Mouse (Mus musculus) ovary, adult 18-20 months (tissue): ENCODE measurements at regions not wholly inside any gene's neighbourhood (a gene's known extent, or its start where the extent isn't known, plus 50 kb on each side); places are given as distances from the start of the nearest gene placed in this dataset.
A peak's percentile ranks its signal among the peaks of the same experiment; 100 is the strongest.

Experiments
- DNase-seq: peaks from one replicate; pipeline ENCODE4 v3.0.0; 2022; ENCODE audit warnings: low spot score, mixed read lengths

DNA sequence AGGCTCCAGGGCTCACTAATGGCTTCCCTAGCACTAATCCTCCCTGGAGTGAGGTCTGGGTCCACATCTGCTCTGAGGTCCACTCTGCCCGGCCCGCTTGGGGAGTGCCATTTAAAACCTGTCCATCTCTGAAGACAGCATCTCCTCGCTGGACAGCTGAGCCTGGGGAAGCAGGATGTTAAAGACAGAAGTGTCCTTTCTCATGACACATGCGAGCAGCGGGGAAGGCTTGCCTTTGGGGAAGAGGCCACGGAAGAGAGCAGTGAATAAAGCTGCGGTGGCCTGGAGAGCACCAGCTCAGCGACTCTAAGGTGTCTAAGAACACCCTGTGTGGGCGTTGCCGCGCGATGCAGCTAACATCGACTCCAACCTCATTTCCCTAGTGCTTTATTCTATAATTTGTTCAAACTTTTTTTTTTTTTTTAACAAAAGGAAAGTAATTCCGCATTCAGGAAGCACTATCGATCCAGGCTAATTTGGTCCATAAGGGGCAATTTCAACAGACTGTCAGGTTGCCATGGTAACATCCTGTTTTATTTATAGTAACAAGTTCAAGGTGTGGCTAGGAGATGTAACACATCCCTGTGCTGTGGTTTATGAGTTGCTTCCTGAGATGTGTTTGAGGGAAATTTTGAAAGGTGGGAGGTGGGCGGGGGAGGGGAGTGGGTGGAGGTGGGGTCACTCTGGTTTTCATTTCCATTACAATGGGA, 120.0 kb downstream of the Cartpt start:
- no peak for DNase-seq

DNA sequence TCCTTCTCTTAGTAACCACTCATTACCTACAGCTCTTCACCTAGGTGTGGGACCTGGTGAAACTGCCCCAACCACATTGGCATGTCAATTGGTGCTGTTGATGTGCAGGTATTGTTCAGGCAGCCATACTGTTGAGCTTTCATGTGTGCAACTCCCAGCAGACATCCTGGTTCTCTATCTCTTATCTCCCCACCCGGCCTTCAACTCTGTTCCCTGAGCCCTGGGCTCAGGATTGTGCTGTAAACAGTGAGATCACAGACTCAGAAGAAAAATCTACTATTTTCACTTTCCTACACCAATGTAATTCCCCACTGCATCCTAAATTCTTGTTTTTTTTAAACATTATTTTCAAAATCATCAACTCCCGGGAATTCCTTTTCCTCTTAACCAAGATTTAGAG, 122.1 kb downstream of the Cartpt start:
- DNase-seq = no peak

DNA sequence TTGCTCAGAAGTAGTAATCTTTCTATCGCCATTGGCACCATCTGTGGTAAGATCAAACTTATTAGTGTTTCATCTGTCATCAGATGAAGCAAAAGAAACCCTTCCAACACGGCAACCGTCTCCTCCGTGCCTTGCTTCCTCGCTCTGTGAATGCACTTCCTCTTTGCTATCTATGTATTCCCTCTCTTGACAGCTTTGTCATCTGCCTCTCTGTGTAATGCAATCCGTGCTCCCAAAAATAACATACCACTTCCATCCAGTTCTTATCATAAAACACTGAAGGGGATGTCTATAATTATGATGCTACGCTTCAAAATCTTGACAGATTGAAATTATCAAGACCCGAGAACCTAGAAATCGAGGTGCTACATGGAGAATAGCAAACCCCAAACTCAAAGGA, 123.2 kb downstream of the Cartpt start:
- no peak for DNase-seq

DNA sequence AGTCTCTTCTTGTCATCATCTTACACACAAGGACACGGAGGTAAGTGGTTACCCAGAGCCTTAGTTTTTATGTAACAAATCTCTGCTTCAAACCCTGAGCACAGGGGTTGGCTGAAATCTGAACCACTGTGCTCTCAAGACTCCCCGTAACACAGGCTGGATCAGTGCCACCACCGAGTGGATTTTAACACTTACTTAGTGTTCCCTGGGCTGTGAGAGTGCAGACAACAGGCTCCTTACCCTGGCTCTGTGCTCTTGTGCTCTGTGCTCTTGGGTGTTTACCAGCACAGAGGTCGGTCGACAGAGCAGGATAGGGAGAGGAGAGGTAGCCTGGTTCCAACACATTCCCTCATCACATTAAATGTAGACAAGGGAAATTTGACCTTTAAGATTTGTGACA, 134.9 kb downstream of the Cartpt start:
- DNase-seq = no peak

DNA sequence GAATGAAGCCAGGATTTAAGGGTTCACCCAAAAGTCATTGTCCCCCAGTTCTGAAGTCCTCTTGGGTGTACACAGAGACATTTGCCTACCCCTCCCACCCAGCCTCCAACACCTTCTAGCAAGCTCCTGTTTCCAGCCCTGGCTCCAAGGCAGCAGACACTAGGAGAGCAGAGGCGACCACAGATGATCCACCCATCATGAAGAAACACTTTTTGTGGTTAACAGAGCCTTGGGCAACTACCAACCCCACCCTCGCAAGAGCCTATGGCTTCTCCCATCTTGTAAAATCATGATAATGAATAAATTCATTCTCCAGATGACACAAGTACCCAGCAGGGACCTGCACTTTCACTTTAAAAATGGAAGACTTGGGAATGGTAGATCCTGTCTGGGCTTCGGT, 136.1 kb downstream of the Cartpt start:
- no peak for DNase-seq

DNA sequence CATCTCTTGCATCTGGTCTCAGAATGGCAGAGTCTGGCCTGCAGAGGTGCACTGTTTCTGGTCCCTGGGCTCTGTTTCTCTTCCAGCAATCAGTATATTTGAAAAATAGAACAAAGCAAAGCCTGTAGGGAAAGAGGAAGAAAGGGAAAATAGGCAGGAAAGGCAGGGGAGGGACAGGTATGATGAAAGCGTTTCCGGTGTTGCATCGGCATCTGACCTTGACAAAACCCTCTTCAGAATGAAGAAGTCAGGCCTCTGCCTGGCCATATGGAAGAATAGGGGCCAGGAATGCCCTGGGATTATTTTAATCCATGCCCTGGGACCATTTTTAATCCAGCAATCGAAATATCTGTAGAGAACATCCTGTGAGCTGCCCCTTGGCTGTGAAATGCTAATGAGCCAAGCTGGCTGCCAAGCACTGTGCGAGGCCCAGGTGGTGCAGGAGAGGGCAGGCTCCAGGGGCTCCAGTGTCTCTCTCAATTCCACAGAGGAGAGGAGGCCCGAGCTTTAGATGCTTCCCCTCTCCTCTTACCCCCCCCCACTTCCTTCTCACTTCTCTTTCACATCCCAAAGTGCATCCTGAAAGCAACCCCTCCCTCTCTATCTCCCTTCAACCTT, 136.7 kb downstream of the Cartpt start:
- no peak for DNase-seq

DNA sequence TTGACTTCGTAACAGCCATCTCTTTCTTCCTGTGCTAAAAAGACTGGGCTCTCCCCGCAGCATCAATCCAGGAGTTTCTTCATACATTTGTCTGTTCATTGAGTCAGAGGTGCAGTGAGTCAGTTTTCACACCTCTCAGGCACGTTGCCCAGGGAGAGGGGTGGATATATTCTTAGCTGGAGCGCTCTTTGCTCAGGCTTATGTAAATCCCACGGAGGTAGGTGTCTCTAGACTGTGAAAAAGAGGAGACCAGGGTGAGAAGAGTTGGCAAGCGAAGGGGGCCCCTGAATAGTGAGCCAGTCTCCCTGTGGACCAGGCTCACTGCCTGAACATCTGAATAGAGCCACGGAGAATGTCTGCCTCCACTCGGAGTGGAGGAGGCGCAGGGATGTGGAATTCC, 139.0 kb downstream of the Cartpt start:
- DNase-seq = no peak

DNA sequence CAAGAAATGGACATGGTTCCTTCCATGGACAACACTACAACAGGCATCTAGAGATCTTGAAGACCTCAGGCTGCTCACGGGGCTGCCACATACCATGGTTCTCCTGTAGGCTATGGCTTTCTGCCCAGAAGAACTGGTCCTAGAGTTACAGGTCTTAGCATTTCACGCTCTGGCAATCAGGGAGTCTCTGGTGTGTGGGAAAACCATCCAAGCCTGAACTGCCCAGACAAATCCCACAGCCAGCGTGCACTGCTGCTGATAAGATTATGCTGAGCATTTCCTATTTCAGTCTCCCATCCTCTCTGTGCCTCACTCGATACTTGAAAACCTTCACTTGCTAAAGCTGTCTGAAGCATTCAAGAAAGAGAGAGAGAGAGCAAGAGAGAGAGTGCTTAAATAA, 139.5 kb downstream of the Cartpt start:
- DNase-seq = peak; percentile 5

DNA sequence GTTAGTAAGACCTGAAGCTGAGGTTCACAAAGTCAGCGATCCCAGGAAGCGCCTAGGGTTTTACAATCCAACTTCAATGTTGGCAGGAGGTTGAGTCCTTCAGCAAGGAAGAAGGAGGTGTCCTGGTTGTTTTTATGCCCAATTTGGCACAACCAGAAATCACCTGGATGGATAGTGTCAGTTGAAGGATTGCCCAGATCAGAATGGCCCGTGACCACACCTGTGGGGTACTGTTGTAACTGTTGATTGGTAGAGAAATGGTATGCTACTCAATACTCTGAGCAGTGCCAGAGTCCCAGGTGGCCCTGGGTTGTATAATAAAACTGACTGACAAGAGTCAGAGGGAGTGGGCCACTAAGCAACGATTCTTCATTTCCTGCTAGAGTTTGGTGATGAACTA, 140.2 kb downstream of the Cartpt start:
- DNase-seq = no peak

DNA sequence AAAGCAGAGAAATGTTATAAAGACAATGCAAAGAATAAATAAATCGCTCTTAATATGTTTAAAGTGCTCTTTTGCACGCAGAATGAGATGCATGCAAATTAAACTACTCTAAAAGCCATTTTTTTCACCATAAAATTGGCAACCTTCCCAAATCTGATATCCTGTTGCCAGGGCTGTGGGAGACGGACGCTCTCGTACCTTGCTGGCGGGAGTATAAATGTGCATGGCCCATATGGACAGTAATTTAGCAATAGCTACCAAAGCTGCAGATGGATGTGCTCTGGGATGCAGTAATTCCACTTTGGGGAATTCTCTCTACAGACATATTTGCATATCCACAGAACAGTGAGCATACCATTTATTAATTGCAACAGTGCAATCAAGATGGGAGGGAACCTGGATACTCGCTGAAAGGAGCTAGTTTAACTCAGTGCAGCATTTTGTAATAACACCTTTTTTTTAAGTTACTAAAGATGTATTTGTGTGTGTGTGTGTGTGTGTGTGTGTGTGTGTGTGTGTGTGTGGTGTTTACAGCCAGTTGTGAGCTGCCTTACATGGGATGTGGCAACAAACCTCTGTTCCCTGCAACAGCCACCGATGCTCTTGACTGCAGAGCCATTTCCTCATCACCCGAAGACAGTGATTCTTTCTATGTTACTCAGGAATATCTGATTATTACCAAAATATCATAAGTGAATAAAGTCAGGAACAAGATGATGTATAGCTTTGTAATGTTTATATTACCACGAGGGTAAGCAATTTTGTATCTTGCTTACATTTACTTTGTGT, 141.4 kb downstream of the Cartpt start:
- DNase-seq = no peak

DNA sequence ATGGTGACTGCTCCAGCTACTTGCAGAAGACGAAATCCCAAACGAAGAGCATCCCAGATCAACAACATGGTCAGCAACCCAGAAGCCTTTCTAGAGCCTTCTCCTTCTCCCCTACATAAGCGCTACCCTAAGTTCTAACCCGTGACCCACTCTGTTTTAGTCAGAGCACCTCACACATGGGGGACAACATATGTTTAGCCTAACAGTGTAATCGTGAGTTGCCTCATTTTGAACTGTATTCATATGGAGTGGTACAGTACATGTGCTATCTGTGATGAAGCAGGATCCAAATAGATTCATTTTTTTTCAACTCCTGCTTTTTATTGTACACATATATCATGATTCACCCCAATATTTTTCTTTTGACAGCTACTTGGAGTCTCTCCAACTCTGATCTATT, 146.2 kb downstream of the Cartpt start:
- DNase-seq = no peak

DNA sequence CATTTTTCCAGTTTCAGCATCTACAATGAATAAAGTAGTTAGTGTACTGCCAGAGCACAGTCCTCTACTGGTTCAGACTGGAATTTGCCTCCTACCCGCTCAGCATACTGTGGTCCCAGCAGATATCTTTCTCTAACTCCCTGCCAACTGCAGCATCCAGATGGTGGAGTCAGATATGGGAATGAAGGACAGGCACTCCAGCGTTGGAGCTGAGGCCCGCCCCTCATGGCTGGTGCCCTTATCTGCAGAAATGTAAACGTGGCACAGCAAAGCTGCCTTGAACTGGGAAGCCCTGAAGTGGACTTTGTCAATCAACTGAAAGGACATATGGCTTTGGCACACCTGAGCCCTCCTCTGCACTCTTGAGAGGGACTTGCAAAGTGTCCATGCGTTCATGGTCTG, 146.6 kb downstream of the Cartpt start:
- DNase-seq = peak; percentile 13

DNA sequence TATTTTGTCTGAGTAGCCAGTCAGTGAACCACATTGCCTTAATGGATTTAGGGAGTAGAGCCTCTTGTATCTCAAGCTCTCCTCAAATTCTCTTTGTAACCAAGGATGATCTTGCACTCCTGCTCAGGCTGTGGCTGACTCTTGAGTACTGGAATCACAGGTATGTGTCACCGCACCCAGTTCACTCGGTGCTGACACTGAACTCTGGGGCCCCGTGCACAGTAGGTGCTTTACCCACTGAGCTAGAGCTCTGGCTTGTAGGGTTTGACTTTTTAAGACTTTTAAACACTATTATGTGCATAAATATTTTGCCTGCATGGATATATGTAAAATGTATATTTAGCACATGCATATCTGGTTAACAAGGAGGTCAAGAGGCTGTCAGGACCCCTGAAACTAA, 147.4 kb downstream of the Cartpt start:
- no peak for DNase-seq

DNA sequence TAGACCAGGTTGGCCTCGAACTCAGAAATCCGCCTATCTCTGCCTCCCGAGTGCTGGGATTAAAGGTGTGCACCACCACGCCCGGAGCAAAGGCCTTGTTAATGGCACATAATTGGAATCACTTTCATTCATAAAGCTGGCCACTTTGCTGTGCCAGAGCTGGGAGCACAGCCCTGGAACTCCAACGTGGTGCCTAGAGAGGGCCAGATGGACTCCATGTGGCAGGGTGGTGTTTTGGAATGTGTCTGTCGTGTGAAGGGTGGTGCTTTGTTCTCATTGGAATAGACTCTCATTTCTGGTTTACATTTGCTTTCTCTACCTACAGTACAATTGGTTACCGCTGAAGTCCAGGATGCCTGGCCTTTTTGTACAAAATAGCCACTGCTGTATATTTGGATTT, 150.2 kb downstream of the Cartpt start:
- DNase-seq = no peak

DNA sequence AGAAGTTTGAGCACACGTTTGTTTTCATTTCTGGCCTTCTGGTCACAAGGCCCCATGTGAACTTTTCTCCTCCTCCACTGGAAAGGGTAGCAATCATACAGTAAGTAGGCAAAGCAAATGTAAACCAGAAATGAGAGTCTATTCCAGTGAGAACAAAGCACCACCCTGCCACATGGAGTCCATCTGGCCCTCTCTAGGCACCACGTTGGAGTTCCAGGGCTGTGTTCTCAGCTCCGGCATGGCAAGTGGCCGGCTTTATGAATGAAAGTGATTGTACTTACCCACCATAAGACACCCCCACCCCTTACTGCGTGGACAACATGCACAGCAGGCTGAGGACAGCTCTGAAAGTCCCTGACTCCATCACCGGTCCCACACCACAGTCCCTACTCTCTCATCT, 151.5 kb downstream of the Cartpt start:
- no peak for DNase-seq

DNA sequence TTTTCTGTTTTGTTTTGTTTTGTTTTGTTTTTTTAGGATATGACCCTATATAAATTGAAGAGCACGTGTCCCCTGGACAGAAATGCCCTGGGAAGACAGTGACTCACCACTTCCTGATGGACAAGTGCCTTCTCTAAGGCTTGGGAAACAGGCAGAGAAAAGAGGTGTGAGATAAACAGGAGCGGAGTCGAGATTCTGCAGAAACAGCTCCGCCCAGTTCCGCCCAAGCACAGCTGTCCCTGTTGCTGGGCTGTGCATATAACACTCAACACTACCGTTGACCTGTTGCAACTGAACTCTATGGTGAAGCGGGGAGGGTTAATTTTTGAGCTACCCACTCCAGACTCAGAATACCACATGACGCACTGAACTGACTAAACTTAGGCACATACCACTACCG, 152.8 kb downstream of the Cartpt start:
- no peak for DNase-seq

DNA sequence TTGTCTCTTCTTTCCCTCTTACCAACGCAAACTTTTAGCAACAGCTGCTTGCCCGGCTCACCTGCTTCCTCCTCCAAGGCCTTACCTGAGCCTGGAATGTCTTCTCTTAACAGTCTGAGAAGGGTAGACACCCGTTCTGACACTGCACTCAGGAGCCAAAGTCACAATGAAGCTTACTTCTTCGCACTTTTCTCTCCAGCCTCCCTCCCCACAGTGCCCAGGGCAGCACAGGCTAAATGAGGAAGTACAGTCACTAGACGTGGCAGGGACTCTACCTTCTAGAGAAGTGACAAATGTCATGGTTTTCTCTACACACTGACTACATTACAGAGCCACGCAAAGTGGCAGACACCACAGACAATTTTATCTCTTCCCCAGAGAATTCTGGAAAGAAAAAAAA, 155.4 kb downstream of the Cartpt start:
- DNase-seq = no peak

DNA sequence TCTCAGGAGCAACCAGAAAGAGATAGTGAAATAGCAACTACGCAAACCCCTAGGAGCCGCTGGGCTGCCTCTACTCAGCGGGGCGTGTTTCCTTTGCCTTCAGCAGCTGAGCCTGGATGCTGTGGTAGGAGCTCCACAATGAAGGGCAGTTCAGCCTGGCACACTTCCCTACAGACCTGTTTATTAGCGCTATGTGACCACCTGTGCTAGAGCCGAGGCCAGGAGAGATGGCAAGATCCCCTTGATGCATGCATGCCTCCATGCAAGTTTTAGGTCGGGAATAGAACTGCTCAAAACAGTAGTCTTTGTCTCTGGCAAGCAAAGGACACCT, 156.1 kb downstream of the Cartpt start:
- no peak for DNase-seq

DNA sequence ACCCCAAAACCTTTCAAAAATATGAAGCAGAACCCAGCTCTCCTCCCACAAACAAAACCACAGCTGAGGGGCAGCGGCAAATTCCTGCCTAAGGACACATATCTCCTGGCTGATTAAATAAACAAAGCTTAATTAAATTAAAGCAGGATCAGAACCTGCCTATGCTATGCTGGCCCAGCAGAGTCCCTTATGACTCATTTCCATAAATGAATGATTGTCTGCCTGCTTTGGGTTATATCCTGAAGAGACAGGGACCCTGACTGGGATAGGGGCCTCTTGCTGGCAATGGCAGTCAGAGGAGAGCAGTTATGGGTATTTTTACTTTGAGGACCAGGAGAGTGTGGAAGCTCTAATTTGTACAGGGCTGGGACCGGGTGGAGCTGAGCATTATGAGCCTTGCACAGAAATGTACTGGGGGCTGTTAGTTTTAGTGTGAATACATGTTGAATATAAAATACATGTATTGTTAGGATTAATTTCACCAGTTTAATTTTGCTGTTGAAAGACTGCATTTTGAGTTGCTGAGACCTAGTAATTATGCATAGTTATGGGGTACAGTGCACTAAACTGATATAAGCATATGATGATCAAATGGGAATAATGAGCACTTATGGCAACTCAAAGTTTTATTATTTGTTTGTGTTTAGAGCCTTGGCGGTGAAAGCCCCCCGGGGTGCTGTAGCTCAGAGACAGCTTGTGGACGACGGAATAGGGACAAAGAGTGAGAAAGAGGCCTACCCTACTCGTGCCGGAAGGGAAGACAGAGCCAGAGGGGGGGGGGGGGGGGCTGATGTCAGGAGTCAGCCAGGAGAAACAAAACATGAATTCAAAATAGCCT, 156.7 kb downstream of the Cartpt start:
- no peak for DNase-seq

DNA sequence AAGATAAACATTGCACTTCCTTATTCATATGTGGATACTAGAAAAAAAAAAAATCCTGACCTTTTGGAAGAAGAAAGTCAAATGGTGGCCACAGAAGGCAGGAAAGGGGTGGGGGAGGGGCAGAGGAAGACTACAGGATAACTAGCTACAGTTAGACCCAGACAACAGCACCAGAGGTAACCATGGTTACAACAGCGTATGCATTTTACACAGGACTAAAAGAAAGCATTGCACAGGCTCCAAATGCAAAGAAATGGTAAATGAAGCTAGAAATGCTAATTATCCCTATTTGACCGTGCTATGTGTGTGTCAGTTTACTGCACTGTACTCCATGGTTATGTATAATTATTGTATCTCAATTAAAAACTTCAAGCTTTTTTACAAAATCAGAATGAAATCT, 158.4 kb downstream of the Cartpt start:
- no peak for DNase-seq

DNA sequence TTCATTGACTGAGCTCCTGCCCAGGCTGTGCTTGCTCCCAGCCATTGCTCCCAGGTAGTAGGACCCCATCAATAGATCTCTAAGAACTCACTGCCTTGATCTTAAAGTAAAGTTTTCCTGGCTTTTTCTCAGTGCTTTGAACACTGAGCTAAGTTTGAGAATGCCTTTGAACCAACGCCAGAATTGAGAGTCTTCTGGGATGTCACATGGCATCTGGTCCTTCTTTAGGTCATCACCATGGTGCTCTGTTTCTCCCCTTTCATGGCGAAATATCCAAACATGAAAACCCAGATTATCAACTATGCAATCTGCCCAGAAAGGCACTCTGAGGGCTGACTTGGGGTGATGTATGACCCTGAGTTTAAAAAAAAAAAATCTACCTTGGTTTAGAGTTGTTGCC, 158.9 kb downstream of the Cartpt start:
- no peak for DNase-seq

DNA sequence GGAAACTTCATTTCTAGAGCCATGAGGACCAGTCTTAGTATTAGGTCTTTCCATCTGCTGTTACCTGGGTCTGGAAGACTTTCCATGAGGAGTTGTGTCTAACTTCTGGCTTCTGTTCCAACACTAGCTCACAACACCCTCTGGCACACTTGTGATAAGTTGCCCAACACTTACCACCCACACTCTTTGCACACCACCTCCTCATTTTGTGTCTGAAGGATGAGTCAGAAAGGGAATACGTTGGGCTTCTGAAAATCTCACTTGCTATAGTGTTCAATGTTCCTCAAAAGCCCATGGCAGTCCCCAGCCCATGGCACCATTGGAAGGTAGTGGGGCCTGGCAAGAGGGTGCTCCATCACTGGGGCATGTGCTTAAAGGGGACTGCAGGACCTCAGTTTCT, 161.5 kb downstream of the Cartpt start:
- DNase-seq = no peak

DNA sequence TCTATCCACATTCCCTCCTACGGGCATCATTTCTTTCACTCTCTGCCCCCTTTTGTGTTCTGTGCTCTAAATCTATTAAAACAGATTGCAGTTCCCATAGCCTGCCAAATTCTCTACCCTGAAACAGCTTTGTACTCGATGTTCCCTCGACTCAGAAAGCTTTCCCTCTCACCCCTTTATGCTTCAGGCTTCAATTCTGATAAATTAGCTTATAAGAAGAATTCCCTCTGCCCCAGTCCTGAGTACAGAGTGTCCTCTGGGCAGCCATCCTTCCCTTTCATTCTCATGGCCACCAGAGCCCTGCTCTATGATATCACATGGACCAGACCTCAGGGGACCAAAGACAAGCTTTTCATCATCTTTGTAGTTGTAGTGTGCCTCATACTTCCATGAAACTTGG, 163.6 kb downstream of the Cartpt start:
- DNase-seq = no peak
